Comparison of ENCODE assay signal across 8 mouse cellular contexts in the genomic region with DNA sequence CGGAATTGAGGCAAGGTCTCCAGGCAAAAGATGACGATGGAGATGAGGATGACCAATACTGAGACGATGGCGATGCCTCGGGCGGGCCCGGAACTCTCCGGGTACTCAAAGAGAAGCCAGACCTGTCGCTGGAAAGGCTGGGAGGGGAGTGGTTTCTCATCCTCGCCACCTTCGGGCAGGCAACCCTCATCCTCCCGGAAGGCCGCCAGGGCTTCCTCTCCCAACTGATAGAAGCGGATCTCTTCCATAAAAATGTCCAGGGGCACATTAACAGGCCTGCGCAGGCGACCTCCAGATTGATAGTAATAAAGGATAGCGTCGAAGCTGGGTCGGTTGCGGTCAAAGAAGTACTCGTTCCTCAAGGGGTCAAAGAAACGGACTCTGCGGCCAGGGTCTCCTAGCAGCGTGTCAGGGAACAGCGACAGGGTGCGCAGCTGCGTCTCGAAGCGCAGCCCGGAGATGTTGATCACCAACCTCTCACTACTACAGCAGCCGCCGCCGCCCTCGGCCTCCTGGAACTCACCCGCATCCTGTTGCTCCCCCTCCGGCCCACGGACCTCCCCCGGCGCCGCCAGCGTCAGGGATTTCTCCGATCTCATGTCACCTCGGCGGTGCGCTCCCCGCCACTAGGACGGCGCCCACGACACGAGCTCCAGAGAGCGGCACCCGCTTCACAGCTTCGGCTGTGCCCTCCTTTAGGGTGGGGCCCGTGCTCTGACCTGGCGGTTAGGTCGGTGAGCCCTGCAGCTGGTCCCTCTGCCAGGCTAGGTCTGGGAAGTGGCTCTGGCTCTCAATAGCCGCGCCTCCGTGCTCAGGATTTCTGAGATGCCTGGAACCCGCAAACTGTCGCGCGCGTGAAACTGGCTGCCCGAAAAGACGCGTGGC. TPM values are rescaled to one million over a fixed set of nuclear protein-coding genes. Genes with fewer than 3 reads are reported as not detected.
DNase-seq lines count a peak whose midpoint lies in the region; ATAC-seq and TF ChIP-seq lines count a peak whose summit lies in the region.

No protein-coding gene starts in this region.

- H3K9me3 ChIP-seq in heart, embryonic 11.5 days (replicated peaks; ENCODE audit: control insufficient read depth, low read length) = no peaks in the 10 kb centered on the region
- no peaks in the 10 kb centered on the region for H3K9me3 ChIP-seq in forebrain, embryonic 13.5 days (replicated peaks)
- H3K9me3 ChIP-seq in kidney, postnatal 0 days (replicated peaks; ENCODE audit: low read length) = no peaks in the 10 kb centered on the region
- H3K9me3 ChIP-seq in liver, embryonic 15.5 days (replicated peaks) = no peaks in the 10 kb centered on the region

- no peaks in the 10 kb centered on the region for H3K36me3 ChIP-seq in heart, embryonic 11.5 days (ENCODE audit: control insufficient read depth, insufficient read depth, low read length)
- no peaks in the 10 kb centered on the region for H3K36me3 ChIP-seq in forebrain, embryonic 13.5 days (ENCODE audit: poor library complexity, severe bottlenecking)
- H3K36me3 ChIP-seq in kidney, postnatal 0 days (ENCODE audit: insufficient read depth, low read length) = no peaks in the 10 kb centered on the region
- H3K36me3 ChIP-seq in liver, embryonic 15.5 days (replicated peaks) = no peaks in the 10 kb centered on the region

- DNase-seq in heart, adult 9 months (ENCODE audit: low spot score in 2 of 2) = no peak
- peak; percentile 74 for DNase-seq in brain, adult 2 months (ENCODE audit: low read depth, low spot score)
- DNase-seq in kidney, postnatal 0 days (ENCODE audit: low spot score) = peak; percentile 58
- peak; percentile 60 for DNase-seq in right cerebral cortex, postnatal 4 days
- DNase-seq in natural killer cell, adult 2 months (ENCODE audit: low spot score in 2 of 2) = no peak

- peak overlapping the region; percentile 93 for H3K4me2 ChIP-seq in heart, embryonic 11.5 days
- H3K4me2 ChIP-seq in forebrain, embryonic 13.5 days = peak overlapping the region; percentile 91
- peak overlapping the region; percentile 88 for H3K4me2 ChIP-seq in kidney, postnatal 0 days (ENCODE audit: low read length)
- peak overlapping the region; percentile 38 for H3K4me2 ChIP-seq in liver, embryonic 15.5 days

- H3K4me1 ChIP-seq in heart, embryonic 11.5 days (ENCODE audit: control insufficient read depth, insufficient read depth, low read length) = no peaks in the 10 kb centered on the region; the same call in 1 of the 2 replicates
- H3K4me1 ChIP-seq in forebrain, embryonic 13.5 days = peaks cover 11% of the 10 kb centered on the region
- H3K4me1 ChIP-seq in kidney, postnatal 0 days (replicated peaks; ENCODE audit: insufficient read depth, low read length) = peaks cover 8% of the 10 kb centered on the region; the same call in 1 of the 2 replicates
- no peaks in the 10 kb centered on the region for H3K4me1 ChIP-seq in liver, embryonic 15.5 days (replicated peaks)

- H3K9ac ChIP-seq in heart, embryonic 11.5 days (ENCODE audit: low read depth, low read length) = peak overlapping the region; percentile 62
- H3K9ac ChIP-seq in forebrain, embryonic 13.5 days = peak overlapping the region; percentile 63
- H3K9ac ChIP-seq in kidney, postnatal 0 days (ENCODE audit: low read depth, low read length) = peak overlapping the region; percentile 47; the same call in 1 of the 2 replicates
- H3K9ac ChIP-seq in liver, embryonic 15.5 days = no peak overlapping the region

- H3K27ac ChIP-seq in heart, embryonic 11.5 days (ENCODE audit: low read depth, low read length) = no peak overlapping the region
- no peak overlapping the region for H3K27ac ChIP-seq in forebrain, embryonic 13.5 days
- no peak overlapping the region for H3K27ac ChIP-seq in kidney, postnatal 0 days
- H3K27ac ChIP-seq in liver, embryonic 15.5 days (replicated peaks) = no peak overlapping the region

- ATAC-seq in heart, embryonic 11.5 days (replicated peaks; ENCODE audit: insufficient number of reproducible peaks, low FRiP score, low TSS enrichment) = no peak
- peak; percentile 48 for ATAC-seq in forebrain, embryonic 13.5 days
- ATAC-seq in kidney, postnatal 0 days (replicated peaks; ENCODE audit: low FRiP score, low read depth) = no peak
- no peak for ATAC-seq in liver, embryonic 15.5 days (ENCODE audit: insufficient read depth)

- peak overlapping the region; percentile 49 for H3K4me3 ChIP-seq in heart, embryonic 11.5 days (ENCODE audit: low read depth, low read length)
- peak overlapping the region; percentile 55 for H3K4me3 ChIP-seq in forebrain, embryonic 13.5 days
- H3K4me3 ChIP-seq in kidney, postnatal 0 days (replicated peaks; ENCODE audit: low read depth, low read length) = peak overlapping the region; percentile 42
- peak overlapping the region; percentile 8; the same call in 1 of the 2 replicates for H3K4me3 ChIP-seq in liver, embryonic 15.5 days (replicated peaks)

- H3K27me3 ChIP-seq in heart, embryonic 11.5 days (ENCODE audit: control insufficient read depth, insufficient read depth, low read length) = peaks cover 55% of the 10 kb centered on the region
- H3K27me3 ChIP-seq in forebrain, embryonic 13.5 days = peaks cover 47% of the 10 kb centered on the region
- H3K27me3 ChIP-seq in kidney, postnatal 0 days (ENCODE audit: insufficient read depth, low read length) = peaks cover 14% of the 10 kb centered on the region; the same call in 1 of the 2 replicates
- H3K27me3 ChIP-seq in liver, embryonic 15.5 days = peaks cover 54% of the 10 kb centered on the region

- TF ChIP-seq CTCF in kidney, postnatal 0 days (IDR thresholded peaks at IDR 0.05; ENCODE audit: low read depth) = no peak

- WGBS in heart, embryonic 11.5 days (ENCODE audit: insufficient replicate concordance) = 1% methylated on average over 67 of the region's 67 CpGs
- under 1% methylated on average over 67 of the region's 67 CpGs for WGBS in forebrain, embryonic 13.5 days
- WGBS in kidney, postnatal 0 days = 1% methylated on average over 67 of the region's 67 CpGs
- WGBS in liver, embryonic 15.5 days (ENCODE audit: insufficient replicate concordance) = 1% methylated on average over 67 of the region's 67 CpGs

RNA-seq across cellular contexts. Expression of gene Kcna6, which starts 0.9 kb away (rescaled TPM):
- 0.97 and 1.5 TPM in 2 replicates for polyA plus RNA-seq in heart, embryonic 11.5 days (2014; fragmentation: Nextera tagmentation; extraction: Ambion mirVana)
- polyA plus RNA-seq in forebrain, embryonic 13.5 days (2015; fragmentation: Nextera tagmentation; extraction: Ambion mirVana) = 4.3 and 4.8 TPM in 2 replicates
- polyA plus RNA-seq in kidney, postnatal 0 days (2015; fragmentation: Nextera tagmentation; extraction: Ambion mirVana) = 1.4 and 2.1 TPM in 2 replicates
- 0.10 and 0.16 TPM in 2 replicates for polyA plus RNA-seq in liver, embryonic 15.5 days (2015; fragmentation: Nextera tagmentation; extraction: Ambion mirVana)

Comparison
In these comparisons a context has a peak if more than half of its experiments do, and no peak if none do; other contexts are left out.
1. H3K4me2 ChIP-seq: peak in every context shown above with its lines; median percentile 93 in heart, embryonic 11.5 days; 91 in forebrain, embryonic 13.5 days; 88 in kidney, postnatal 0 days; 38 in liver, embryonic 15.5 days.
2. DNase-seq: peak in brain, adult 2 months (single experiment), kidney, postnatal 0 days (single experiment) and right cerebral cortex, postnatal 4 days (single experiment); none in heart, adult 9 months (0 of 2) and natural killer cell, adult 2 months (0 of 2).
3. Peak in every context shown above with its lines, with median percentiles within 50 percentile points of each other: H3K4me3 ChIP-seq.